Mouse (Mus musculus) forebrain, postnatal 0 days (tissue): Measurements from ENCODE around the gene Ccdc42. TPM values are rescaled to one million over a fixed set of nuclear protein-coding genes. Genes with fewer than 3 reads are reported as not detected.
A peak's percentile ranks its signal among the peaks of the same experiment; 100 is the strongest.

Source experiments
- ATAC-seq: fragments of 200-750 bp; cut with Nextera tagmentation; 2 replicates; pipeline ENCODE4 v1.8.0; 2017; ENCODE audit warnings: mild to moderate bottlenecking, moderate library complexity
- DNase-seq: peaks from one replicate; pipeline ENCODE4 v3.0.0-alpha.2; 2015
- H3K27ac ChIP-seq: fragments of 300-500 bp; sonication (generic); 2 replicates; pipeline ENCODE4 v1.5.1; 2014; ENCODE audit warnings: low read depth, mild to moderate bottlenecking, antibody characterized with exemption, low read length, moderate library complexity, mixed read lengths
- H3K27me3 ChIP-seq: fragments of 300-500 bp; sonication (generic); 2 replicates; pipeline ENCODE4 v1.6.1; 2014; ENCODE audit warnings: mild to moderate bottlenecking, low read length, mixed read lengths; ENCODE audit not compliant: insufficient read depth
- H3K36me3 ChIP-seq: fragments of 300-500 bp; sonication (generic); 2 replicates; pipeline ENCODE4 v1.6.1; 2014; ENCODE audit warnings: mild to moderate bottlenecking, moderate library complexity; ENCODE audit not compliant: insufficient read depth
- H3K4me1 ChIP-seq: fragments of 300-500 bp; sonication (generic); 2 replicates; pipeline ENCODE4 v1.6.1; 2014; ENCODE audit warnings: antibody characterized with exemption; ENCODE audit not compliant: insufficient read depth
- H3K4me2 ChIP-seq: fragments of 300-500 bp; sonication (generic); 2 replicates; pipeline ENCODE4 v1.6.1; 2014; ENCODE audit warnings: low read depth, mild to moderate bottlenecking, moderate library complexity
- H3K4me3 ChIP-seq: fragments of 300-500 bp; sonication (generic); 2 replicates; pipeline ENCODE4 v1.5.1; 2014; ENCODE audit warnings: low read depth, low read length, mixed read lengths
- H3K9ac ChIP-seq: fragments of 300-500 bp; sonication (generic); 2 replicates; pipeline ENCODE4 v1.6.1; 2014; ENCODE audit warnings: mild to moderate bottlenecking
- H3K9me3 ChIP-seq: fragments of 300-500 bp; sonication (generic); 2 replicates; pipeline ENCODE4 v1.6.1; 2016; ENCODE audit warnings: low read length
- CTCF ChIP-seq: sonication (generic); IDR thresholded peaks from 2 replicates; pipeline ENCODE4 v1.5.1; 2016; ENCODE audit warnings: antibody characterized with exemption, control low read depth, low read depth
- WGBS: fragments of 180-500 bp; shearing (Covaris S2); extraction: QIAGEN DNeasy Blood & Tissue Kit; methylation state at CpG from one replicate; pipeline ENCODE4 v1.1.7; 2014; 5-methylcytosine and 5-hydroxymethylcytosine counted together
- polyA plus RNA-seq: library from polyadenylated mRNA; unstranded; fragments of >200 nt; fragmentation: Nextera tagmentation; extraction: Ambion mirVana; gene quantifications from 2 replicates; pipeline ENCODE4 v1.2.1, GENCODE M21; 2015
- total RNA-seq: library from RNA; depleted of rRNA; stranded (reverse); fragments of >200 nt; gene quantifications from 2 replicates; pipeline ENCODE4 v1.2.3, GENCODE M21; 2014

Gene Ccdc42
- total and polyA plus RNA-seq, 2 experiments from 2014 or later: 0.85 to 1.3 TPM

GRCm38 (mm10) chr11:68601486-68601991 is 14.7 kb downstream of the Ccdc42 start:
- 15% methylated on average over 9 of the region's 9 CpGs for WGBS
- Histone ChIP-seq H3K4me2 (no peak overlapping the region), H3K4me3 (no peak overlapping the region), H3K4me1 (no peaks in the 10 kb centered on the region), H3K9ac (no peak overlapping the region), H3K9me3 (no peaks in the 10 kb centered on the region), H3K27ac (no peak overlapping the region), H3K36me3 (no peaks in the 10 kb centered on the region), H3K27me3 (no peaks in the 10 kb centered on the region)
- DNase-seq (no peak), ATAC-seq (no peak)
- no peak for TF ChIP-seq CTCF

GRCm38 (mm10) chr11:68602200-68602931 is 15.5 kb downstream of the Ccdc42 start:
- no peaks in the 10 kb centered on the region for H3K27me3 ChIP-seq
- no peak for TF ChIP-seq CTCF
- DNase-seq: no peak

GRCm38 (mm10) chr11:68607046-68607445 is 20.2 kb downstream of the Ccdc42 start:
- DNase-seq (no peak), ATAC-seq (no peak)
- Histone ChIP-seq H3K4me1 (no peaks in the 10 kb centered on the region), H3K27ac (no peak overlapping the region), H3K27me3 (no peaks in the 10 kb centered on the region), H3K9me3 (no peaks in the 10 kb centered on the region), H3K9ac (no peak overlapping the region), H3K36me3 (no peaks in the 10 kb centered on the region), H3K4me2 (no peak overlapping the region), H3K4me3 (no peak overlapping the region)
- WGBS: 66% methylated on average over 2 of the region's 2 CpGs
- TF ChIP-seq CTCF: no peak

More at GRCm38 (mm10) chr11:68602200-68602931, 15.5 kb downstream of the Ccdc42 start:
- H3K27ac ChIP-seq: no peak overlapping the region
- no peak for ATAC-seq
- H3K4me1 ChIP-seq: no peaks in the 10 kb centered on the region
- H3K4me2 ChIP-seq: no peak overlapping the region
- H3K9ac ChIP-seq: no peak overlapping the region
- no peak overlapping the region for H3K4me3 ChIP-seq
- H3K36me3 ChIP-seq: no peaks in the 10 kb centered on the region
- H3K9me3 ChIP-seq: no peaks in the 10 kb centered on the region
- WGBS: 22% methylated on average over 8 of the region's 8 CpGs

GRCm38 (mm10) chr11:68609910-68610566 is 23.2 kb downstream of the Ccdc42 start:
- no peak overlapping the region for H3K27ac ChIP-seq
- DNase-seq (no peak), ATAC-seq (no peak)
- no peak overlapping the region for H3K4me2 ChIP-seq
- H3K27me3 ChIP-seq: no peaks in the 10 kb centered on the region
- H3K4me3 ChIP-seq: no peak overlapping the region
- H3K4me1 ChIP-seq: no peaks in the 10 kb centered on the region
- H3K9ac ChIP-seq: no peak overlapping the region
- H3K9me3 ChIP-seq: no peaks in the 10 kb centered on the region
- no peak for TF ChIP-seq CTCF
- H3K36me3 ChIP-seq: no peaks in the 10 kb centered on the region
- WGBS: 52% methylated on average over 9 of the region's 9 CpGs

- no peak for ATAC-seq
- WGBS: 88% methylated on average over 8 of the region's 8 CpGs
- no peak overlapping the region for H3K4me3 ChIP-seq
- H3K27ac ChIP-seq: no peak overlapping the region
- no peaks in the 10 kb centered on the region for H3K9me3 ChIP-seq
- H3K36me3 ChIP-seq: no peaks in the 10 kb centered on the region
- H3K9ac ChIP-seq: no peak overlapping the region
- no peak for DNase-seq
- H3K4me1 ChIP-seq: no peaks in the 10 kb centered on the region
- H3K4me2 ChIP-seq: no peak overlapping the region
- no peaks in the 10 kb centered on the region for H3K27me3 ChIP-seq
- TF ChIP-seq CTCF: no peak
These were observed 23.7 kb downstream of the Ccdc42 start for GRCm38 (mm10) chr11:68610567-68610947.

DNA sequence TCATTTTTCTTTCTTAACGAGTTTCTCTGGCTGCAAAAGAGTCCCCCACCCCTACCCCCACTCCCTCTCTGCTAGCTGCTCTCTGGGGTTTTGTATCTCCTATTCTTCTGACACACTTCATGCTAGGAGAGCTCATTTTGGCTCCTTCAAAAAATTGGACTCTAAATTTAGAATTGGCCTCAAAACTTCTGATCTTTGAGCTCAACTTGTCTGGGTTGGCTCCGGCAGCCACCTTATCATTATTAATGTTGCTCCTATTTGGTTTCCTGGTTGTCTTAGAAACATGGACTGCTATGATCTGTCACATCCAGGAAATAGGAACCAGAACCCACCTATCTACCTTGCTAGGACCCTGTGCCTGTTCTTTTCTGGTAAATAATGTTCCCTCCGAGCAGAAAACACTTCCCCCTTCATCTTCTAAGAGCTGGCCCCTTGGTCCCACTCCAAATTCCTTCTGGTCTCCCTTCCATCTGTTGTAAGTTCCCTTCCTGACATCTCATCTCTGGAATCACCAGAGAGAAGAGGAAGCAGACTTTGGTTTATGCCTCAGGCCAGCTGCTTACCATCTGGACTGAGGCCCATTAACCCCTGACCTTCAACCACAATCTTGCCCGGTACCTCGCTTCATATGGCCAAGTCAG is 26.4 kb downstream of the Ccdc42 start:
- ATAC-seq (no peak), DNase-seq (no peak)
- no peak overlapping the region for H3K27ac ChIP-seq
- WGBS: 58% methylated on average over 5 of the region's 5 CpGs
- no peaks in the 10 kb centered on the region for H3K9me3 ChIP-seq
- no peaks in the 10 kb centered on the region for H3K36me3 ChIP-seq
- no peaks in the 10 kb centered on the region for H3K27me3 ChIP-seq
- TF ChIP-seq CTCF: no peak
- no peak overlapping the region for H3K4me3 ChIP-seq
- H3K4me2 ChIP-seq: no peak overlapping the region
- no peaks in the 10 kb centered on the region for H3K4me1 ChIP-seq
- no peak overlapping the region for H3K9ac ChIP-seq

- H3K9me3 ChIP-seq: no peaks in the 10 kb centered on the region
- no peak overlapping the region for H3K9ac ChIP-seq
- ATAC-seq (no peak), DNase-seq (no peak)
- TF ChIP-seq CTCF: no peak
- WGBS: 78% methylated on average over 9 of the region's 9 CpGs
- peak overlapping the region; percentile 49 for H3K4me2 ChIP-seq
- no peak overlapping the region for H3K4me3 ChIP-seq
- no peaks in the 10 kb centered on the region for H3K4me1 ChIP-seq
- peak overlapping the region; percentile 21; the same call in 1 of the 2 replicates for H3K27ac ChIP-seq
- no peaks in the 10 kb centered on the region for H3K36me3 ChIP-seq
- H3K27me3 ChIP-seq: no peaks in the 10 kb centered on the region
These were observed 35.9 kb downstream of the Ccdc42 start for GRCm38 (mm10) chr11:68622751-68623150.
